Mouse (Mus musculus) B cell, adult 62 days (primary cell): ENCODE results near the gene Rhox8. TPM values are rescaled to one million over a fixed set of nuclear protein-coding genes. Genes with fewer than 3 reads are reported as not detected.

Source experiments
- total RNA-seq: library from RNA; stranded (reverse); gene quantifications from 4 replicates; pipeline ENCODE4 v1.2.4, GENCODE M21; 2023

The Rhox8 gene
- not detected in 4 replicates for total RNA-seq

GRCm38 (mm10) chrX:37878844-37879243 lies at the start of gene Rhox8:
Gene Rhox8, minus strand, starts transcription at chrX:37878944.

DNA sequence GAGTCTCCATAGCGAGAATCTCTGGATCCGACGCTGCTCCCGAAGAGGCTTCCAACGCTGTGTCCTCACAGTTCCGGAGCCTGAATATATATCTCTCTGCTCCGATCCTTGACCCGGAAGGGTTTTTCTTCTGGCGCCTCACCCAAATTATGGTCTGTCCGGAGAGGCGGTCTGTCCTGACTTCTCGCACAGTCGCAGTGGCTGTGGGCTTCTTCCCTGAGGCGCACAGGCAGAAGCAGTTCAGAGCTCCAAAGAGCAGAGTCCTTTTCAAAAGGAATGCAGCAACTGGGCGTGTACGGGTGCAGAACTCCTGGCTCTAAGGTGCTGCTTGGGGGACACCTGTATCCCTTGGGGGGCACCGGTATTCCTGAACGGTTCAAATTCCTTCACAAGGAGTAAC lies 22.9 kb upstream of the Rhox8 start, which contains the start of gene Rhox9:
Gene Rhox9, minus strand, starts transcription at position 101 of the 400 bp plus-strand sequence.

DNA sequence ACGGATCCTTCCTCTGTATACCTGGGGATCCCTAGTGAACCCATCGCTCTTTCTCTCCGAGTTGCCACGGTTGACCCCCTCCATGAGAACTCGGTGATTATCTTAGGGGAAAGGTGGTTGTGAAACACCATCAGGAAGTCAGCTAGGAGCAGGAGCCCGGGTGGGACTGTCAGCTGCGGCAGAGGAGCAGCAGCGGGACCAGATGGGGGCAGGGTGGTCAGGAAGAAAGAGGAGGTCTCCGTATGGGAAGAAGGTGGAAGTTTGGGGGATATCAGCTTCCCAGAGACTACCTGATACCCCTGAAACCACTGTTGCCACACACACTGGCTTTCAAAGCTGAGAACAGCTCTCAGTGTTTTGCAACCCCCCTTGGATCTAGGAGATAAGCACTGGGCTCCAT lies 18.4 kb upstream of the Rhox8 start, which contains the start of gene Rhox7b:
Gene Rhox7b, minus strand, starts transcription at position 101 of the 400 bp plus-strand sequence.

GRCm38 (mm10) chrX:37831386-37831785 lies 47.4 kb downstream of the Rhox8 start, which contains the start of gene Rhox7a:
Gene Rhox7a, plus strand, starts transcription at chrX:37831686.

DNA sequence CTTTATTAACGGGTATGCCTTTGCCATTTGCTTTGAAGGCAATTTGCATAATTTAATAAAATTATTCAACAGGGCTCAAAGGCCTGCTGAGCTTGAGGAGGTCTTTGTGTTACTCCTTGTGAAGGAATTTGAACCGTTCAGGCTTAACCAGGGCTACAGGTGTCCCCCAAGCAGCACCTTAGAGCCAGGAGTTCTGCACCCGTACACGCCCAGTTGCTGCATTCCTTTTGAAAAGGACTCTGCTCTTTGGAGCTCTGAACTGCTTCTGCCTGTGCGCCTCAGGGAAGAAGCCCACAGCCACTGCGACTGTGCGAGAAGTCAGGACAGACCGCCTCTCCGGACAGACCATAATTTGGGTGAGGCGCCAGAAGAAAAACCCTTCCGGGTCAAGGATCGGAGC lies 52.1 kb downstream of the Rhox8 start, which contains the start of gene Rhox6:
Gene Rhox6, plus strand, starts transcription at position 301 of the 400 bp plus-strand sequence.

Other genes with a start within 250 kb of the Rhox8 start
- gene Rhox2g, start 235.5 kb downstream of the Rhox8 start, total RNA-seq: not detected in 4 replicates
- gene Rhox4g, start 227.6 kb downstream of the Rhox8 start, total RNA-seq: not detected in 4 replicates
- gene Rhox3h, start 210.2 kb downstream of the Rhox8 start, total RNA-seq: not detected in 4 replicates
- not detected in 4 replicates for gene Rhox2h, start 205.7 kb downstream of the Rhox8 start, total RNA-seq
- gene Rhox5, start 74.1 kb downstream of the Rhox8 start, total RNA-seq: not detected in 4 replicates
- gene Rhox6, start 52.0 kb downstream of the Rhox8 start, total RNA-seq: not detected in 4 replicates
- gene Rhox7a, start 47.3 kb downstream of the Rhox8 start, total RNA-seq: not detected in 4 replicates
- not detected in 4 replicates for gene Rhox7b, start 18.3 kb upstream of the Rhox8 start, total RNA-seq
- not detected in 4 replicates for gene Rhox9, start 22.8 kb upstream of the Rhox8 start, total RNA-seq
- not detected in 4 replicates for gene Btg1-ps1, start 139.9 kb upstream of the Rhox8 start, total RNA-seq
- not detected in 4 replicates for gene Btg1-ps2, start 164.2 kb upstream of the Rhox8 start, total RNA-seq
- not detected in 4 replicates for gene Rhox10, start 187.5 kb upstream of the Rhox8 start, total RNA-seq
- not detected in 4 replicates for gene Rhox11, start 206.2 kb upstream of the Rhox8 start, total RNA-seq
- not detected in 4 replicates for gene Rhox12, start 232.0 kb upstream of the Rhox8 start, total RNA-seq
- not detected in 4 replicates for gene Rhox13, start 242.3 kb upstream of the Rhox8 start, total RNA-seq